Mouse (Mus musculus): Measurements from ENCODE around the gene Mid1ip1.

Gene Mid1ip1

DNA sequence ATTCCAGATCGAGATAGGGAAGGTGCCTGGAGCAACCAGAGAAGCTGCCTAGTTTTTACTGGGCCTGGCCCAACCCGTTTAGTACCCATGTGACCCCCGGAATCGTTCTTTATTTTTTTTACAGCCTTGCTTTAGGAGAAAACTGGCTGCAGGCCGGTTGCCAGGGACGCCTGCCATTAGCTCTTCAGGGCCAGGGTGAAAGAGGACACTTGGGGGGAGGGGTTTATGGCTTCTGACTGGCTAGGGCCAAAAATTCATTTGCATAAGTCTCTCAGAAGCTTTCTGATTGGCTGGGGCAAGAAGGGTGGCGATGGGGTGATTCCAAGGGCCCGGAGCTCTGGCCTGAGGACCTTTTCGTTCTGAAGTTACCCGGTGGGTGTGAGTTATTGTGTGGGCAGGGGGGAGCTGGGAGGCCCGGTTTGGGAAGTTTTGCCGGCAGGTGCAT is at the start of gene Mid1ip1:
Gene Mid1ip1 (plus strand): TSS at position 318 of the 445 bp plus-strand sequence.
- peak; percentile 81 for DNase-seq (ENCODE audit: low read depth)

DNA sequence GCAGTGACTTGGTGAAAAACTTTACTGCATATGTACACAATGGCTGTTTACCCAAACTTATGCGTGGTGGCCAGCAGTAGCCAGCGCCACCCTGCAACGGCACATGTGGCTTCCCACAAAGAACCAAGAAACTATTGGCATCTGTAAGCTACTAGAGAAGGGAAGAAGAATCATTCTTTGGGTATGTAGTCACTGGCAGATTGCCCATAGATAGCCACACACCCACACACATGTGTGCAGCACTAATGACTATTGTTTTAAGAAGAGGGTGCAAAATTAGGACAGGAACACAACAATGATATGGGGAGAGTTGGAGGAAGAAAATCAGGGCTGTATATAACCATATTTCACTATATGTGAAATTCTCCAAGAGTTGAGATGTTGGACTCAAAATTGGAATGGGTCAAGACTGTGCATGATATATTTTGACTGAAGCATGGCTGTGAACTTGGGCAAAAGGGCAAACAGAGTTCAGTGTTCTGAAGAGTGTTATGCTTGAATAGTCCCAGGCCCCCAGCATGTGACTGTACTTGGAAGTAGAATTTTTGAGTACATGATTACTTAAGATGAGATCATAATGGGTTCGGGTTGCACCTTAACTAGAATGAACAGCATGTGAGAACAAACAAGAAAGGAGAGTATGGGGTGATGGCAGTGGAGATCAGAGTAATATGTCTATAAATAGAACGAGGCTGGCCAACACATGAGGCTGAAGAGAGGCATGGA is 20.2 kb upstream of the Mid1ip1 start:
- no peak for DNase-seq (ENCODE audit: low read depth)

DNA sequence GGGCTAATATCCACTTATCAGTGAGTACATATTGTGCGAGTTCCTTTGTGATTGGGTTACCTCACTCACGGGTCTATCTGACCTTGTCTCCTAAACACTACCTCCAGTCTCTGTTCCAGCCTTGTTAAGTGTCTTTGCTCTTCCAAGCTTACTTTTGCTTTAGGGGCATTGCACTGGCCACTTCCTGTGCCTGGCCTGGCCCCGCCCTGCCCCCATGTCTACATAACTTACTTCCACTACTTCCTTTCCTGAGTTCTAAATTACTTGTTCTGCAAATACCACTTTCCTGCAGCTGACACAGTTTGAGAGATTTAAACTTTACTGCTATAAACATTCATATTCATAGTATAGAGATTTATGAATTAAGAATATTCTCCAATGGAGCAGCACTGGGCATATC is 8.1 kb upstream of the Mid1ip1 start:
- DNase-seq (ENCODE audit: low read depth), result no peak

DNA sequence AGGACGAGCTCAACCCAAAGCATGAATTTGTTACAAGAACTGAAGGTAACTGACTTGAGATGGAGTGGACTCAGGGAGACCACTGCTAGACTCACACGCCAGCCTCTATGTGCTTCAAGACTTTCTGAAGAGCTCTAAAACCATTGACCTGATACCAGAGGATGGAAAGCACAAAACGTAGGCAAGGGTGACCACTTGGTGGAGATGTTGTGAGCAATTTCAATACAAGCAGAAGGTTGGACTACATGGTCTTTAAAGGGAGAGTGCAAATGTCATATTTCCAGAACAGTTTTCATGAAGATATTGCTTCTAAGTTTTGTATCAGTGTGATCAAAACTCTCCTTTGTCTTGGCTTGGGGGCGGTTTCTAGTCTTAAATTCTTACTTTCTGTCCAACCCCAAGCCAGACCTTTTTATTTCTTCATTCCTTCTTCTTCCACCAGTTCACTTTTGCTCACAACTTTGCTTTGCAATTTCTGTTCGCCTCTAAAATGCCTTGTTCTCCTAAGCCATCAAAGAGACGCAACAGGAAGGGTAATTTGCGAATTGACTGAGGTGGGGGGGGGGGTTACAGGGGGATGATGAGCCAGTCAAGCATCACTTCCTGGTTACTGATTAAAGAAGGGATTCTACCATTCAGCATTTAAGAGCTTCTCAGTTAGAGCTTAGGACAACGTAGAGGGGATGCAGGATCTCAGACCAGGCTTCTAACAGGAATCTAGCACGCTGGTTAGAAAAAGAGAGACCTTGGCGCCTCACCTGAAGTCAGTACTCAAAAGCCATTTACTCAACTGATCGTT is 775 bp upstream of the Mid1ip1 start:
- no peak for DNase-seq (ENCODE audit: low read depth)

DNA sequence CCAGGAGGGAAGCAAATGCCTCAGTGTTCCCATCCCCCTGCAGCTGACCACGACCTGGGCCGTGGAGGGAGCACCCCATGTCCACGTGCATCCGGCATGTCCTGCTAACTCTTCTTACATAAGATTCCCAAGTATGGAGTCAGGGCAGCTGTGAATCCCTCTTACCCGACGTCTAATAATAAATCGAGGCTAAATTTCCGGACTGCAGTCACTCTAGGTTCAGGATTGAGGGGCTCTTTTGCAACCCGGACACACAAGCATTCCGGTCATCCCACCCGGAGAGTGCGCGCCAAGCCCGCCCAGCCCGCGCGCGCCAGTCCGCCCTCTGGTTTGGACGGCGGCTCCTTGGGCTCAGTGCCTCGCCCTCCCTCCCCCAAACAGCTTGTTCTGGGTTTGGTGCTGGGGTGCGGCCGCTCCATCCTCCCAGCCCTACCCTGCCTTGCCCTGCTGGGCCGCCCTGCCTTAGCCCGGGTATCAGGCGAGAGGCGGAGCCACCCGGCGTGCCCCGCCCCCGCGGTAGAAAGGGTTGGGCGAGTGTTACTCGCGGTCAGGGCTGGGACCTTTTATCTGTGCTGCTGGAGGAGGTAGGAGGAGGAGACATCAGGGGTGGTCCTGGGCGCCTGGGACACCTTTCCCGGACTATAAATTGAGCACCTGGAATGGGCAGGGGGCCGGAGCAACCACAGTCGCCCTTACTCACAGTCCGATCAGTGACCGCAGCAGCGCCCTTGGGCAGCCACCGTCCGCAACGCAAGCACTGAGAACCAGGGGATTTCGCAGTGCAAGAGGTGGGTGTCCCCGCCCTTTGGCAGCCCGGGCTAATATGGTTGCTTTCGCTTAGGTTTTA is 2.3 kb downstream of the Mid1ip1 start:
- DNase-seq (ENCODE audit: low read depth), result peak; percentile 87

DNA sequence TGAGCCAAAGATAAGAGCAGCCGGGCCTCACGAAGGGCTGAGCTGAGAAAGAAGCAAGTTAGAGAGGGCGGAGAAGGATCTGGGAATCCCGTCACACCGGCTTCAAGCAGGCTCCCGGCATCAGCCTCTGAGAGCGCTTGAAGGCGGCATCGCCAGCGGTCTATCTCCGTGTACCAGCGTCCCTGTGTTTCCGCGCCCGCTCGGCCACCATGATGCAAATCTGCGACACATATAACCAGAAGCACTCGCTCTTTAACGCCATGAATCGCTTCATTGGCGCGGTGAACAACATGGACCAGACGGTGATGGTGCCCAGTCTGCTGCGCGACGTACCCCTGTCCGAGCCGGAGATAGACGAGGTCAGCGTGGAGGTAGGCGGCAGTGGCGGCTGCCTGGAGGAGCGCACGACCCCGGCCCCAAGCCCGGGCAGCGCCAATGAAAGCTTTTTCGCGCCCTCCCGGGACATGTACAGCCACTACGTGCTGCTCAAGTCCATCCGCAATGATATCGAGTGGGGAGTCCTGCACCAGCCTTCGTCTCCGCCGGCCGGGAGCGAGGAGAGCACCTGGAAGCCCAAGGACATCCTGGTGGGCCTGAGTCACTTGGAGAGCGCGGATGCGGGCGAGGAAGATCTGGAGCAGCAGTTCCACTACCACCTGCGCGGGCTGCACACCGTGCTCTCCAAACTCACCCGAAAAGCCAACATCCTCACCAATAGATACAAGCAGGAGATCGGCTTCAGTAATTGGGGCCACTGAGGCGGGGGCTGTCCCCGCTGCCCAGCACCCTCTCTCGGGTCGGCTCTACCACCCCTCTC is 3.4 kb downstream of the Mid1ip1 start:
- peak; percentile 47 for DNase-seq (ENCODE audit: low read depth)

DNA sequence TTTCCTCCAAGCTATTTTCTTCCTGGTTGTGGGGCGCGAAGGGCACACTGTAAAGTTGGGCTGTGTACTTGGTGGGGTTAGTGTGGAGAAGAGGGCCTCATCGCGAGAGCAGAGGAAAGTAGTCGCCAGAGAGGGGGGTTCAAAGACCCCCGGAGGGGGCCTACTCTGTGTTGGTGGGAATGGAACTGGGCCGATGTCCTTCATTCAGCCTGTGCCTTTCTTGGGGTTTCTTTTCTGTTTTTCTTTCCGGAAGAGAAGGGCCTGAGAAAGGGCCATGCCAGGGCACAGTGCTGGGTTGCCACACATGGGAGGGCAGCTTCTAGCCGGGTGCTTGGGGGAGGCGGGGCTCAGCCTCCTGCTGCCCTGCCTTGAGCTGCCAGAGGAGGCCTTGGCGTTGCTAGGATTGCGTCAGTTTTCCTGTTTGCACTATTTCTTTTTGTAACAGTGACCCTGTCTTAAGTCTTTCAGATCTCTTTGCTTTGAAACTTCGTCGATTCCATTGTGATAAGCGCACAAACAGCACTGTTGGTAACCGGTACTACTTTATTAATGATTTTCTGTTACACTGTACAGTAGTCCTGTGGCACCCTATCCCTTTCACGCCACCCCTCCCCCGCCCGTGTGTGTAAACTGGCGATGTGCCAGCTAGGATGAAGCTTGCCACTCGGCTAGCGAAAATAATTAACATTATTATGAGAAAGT is 4.2 kb downstream of the Mid1ip1 start:
- DNase-seq (ENCODE audit: low read depth), result peak; percentile 77

DNA sequence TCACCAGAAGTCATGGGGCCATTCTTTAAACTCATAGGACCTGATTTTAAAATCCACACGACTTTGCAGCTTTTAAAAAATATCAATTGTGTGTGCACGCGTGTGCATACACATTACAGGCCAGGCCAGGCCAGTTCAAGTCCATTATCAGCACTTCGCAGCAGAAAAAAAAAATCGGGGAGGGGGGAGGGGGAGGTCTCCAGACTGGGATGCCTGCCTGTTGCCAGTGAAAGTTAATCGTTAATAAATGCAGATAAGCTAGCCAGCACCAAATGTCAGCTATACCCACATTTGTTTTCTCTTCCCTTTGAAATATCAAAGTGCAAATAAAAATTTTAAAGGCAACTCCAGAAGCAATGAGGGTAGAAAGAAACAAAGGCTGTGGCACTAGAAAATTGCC is 5.6 kb downstream of the Mid1ip1 start:
- no peak for DNase-seq (ENCODE audit: low read depth)

DNA sequence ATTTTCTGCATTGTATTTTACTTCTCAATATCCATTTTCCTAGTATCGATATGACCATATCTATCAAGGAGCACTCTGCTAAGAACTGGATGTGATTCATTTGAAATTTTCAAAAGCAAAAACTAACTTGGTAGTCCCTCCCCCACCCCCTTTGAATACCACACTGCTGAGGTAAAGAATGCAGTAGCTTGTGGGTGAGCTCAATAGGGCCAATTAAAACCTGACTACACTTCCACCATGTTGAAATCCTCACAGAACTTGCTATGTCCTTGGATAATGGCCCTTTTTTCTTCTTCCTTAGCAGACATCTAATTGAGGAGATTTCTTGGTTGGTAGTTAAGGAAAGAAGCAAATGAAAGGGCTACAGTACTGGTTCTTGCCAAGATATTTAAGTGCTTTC is 9.8 kb downstream of the Mid1ip1 start:
- DNase-seq (ENCODE audit: low read depth), result no peak

DNA sequence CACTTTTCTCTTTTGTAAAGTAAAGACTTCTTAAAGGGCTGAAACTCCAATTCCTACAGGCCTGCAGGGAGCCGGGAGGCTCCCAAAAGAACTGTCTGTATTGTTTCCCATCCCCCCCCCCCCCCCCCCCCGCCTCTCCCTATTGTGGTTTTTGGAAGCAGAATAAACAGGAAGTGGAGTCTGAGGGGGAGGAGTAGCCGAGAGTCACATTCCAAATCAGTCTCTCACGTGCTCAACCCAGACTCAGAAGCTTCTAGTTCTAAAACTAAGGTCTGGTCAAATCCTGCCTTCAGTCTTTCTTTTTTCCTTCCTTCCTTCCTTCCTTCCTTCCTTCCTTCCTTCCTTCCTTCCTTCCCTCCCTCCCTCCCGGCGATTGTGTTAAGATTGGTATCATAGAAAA is 14.7 kb downstream of the Mid1ip1 start:
- DNase-seq (ENCODE audit: low read depth), result no peak

DNA sequence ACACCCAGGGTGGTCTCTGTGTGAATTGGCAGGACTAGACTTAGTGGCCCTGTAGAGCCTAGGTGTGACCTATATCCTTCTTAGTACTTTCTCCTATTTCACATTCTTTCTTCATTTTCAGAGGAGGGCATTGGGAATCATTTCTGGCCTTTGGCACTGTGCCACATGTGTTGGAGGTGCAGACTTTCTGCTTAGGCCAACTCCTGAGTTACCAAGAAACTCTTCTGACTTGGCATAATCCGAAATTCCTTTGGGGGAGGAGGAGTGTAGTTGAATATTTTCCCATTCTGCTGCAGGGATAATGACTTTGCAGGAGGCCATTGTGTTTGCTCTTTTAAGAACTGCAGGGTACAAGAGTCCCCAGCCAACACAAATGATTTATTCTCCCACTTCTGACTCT is 19.6 kb downstream of the Mid1ip1 start:
- DNase-seq (ENCODE audit: low read depth), result no peak

DNA sequence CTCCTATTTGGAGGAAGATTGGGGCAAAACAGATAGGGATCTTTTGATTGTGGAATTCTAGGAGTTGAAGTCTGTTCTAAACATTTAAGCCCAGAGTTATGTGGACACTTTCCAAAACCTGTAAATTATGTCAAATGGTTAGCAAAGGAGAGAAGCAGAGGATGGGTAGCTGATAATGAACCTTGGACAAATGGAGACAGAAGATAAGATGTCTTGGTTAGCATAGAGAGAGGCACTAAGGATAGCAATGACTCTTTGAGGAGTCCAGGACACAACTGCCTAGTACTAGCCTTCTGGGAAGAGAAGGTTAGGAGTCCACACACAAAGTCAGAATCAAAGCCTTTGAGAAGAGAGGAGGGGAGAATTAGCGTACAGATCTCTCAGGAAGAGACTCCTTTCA is 20.1 kb downstream of the Mid1ip1 start:
- no peak for DNase-seq (ENCODE audit: low read depth)

DNA sequence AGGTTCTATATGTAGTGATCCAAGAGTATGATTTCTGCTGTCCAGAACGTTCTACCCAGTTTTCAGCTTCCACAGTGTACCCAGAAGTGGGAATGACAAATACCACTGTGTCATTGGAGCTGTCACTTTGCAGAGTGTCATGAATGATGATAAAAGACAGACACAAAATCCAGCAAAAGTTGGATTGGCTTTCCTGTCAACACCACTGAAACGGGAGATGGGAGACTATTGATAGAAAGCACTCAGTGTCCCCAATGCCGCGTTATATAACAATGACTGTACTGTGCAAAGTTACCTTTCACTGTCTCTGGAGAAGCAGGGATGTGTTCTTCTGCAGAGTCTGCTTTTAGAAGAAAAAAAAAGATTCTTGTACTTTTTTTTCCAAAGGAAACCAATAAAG is 44.1 kb downstream of the Mid1ip1 start:
- DNase-seq (ENCODE audit: low read depth), result no peak

DNA sequence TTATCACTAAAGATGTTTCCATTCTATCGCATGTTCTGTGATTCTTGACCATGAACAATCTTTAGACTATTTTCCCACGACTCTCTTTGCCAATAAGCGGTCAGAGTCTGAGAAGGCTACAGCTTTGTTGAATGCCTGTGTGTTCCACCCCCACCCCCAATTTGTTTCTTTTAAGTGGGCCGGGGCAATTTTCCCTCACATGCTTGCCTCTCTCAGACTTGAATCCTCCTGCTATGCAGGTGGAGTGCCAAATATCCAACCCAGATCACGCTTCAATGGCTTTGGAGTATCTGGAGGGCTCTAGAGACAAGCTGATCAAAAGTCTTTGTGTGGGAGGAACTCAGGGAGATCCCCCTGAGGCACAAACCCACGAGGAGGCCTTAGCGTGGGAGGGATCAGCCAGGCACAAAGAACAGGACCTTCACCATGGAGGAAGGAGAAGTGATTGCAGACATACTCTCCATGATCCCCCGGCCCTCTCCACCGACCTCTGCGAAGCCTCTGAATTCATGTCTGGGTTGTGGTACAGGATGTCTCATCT is 48.7 kb downstream of the Mid1ip1 start:
- no peak for DNase-seq (ENCODE audit: low read depth)
